8 mouse cellular contexts compared by ENCODE assay signal in the genomic region with DNA sequence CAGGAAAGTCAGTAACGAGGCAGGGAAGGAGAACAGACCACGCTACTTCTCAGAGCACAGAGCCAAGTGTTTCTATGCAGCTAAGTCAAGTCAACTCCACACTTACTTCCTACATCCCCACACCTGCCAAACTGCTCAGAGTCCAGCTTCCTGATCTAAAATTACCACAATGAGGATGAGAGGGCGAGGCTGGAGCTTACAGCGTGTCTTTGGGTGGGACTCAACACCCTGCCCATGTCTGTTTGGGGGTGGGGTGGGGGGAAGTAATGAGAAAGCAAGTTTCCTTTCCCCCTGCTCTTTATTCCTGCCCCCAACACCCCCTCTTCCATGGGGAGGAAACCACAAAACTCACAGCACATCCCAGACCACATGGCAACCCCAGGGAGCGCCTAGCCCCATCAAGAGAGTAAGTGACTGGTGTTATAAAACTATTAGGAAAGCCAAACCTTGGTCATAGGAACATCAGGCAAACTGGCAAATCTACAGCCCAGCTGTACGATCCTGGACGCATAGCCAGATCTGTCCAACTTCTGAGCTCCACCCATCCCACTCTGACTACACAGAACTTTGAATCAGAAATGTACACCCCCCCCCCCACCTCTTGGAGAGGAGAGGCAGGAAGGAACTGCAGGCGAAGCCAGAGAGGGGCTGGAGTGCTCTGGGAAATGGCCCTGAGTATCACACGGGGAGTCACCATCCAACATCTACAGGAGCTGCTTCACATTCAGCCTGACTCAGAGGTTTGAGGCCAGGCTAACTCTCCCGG.
DNase-seq lines count a peak whose midpoint lies in the region; ATAC-seq and TF ChIP-seq lines count a peak whose summit lies in the region.

No protein-coding gene starts in this region.

- H3K4me1 ChIP-seq in lung, embryonic 14.5 days (ENCODE audit: insufficient read depth) = peaks cover 10% of the 10 kb centered on the region
- H3K4me1 ChIP-seq in lung, adult 2 months (ENCODE audit: control insufficient read depth, insufficient read depth, low read length) = peaks cover 15% of the 10 kb centered on the region
- H3K4me1 ChIP-seq in neural tube, embryonic 15.5 days = peaks cover 18% of the 10 kb centered on the region

- 40% methylated on average over 10 of the region's 10 CpGs for WGBS in lung, embryonic 14.5 days
- WGBS in lung, adult 2 months = 20% methylated on average over 10 of the region's 10 CpGs
- 71% methylated on average over 10 of the region's 10 CpGs for WGBS in neural tube, embryonic 15.5 days

- no peak for TF ChIP-seq POLR2A in lung, adult 2 months (IDR thresholded peaks at IDR 0.05; ENCODE audit: borderline replicate concordance, extremely low read depth, low read depth, low read length)

- H3K4me2 ChIP-seq in lung, embryonic 14.5 days = peak overlapping the region; percentile 16; the same call in 1 of the 2 replicates
- H3K4me2 ChIP-seq in neural tube, embryonic 15.5 days = no peak overlapping the region

- peak; percentile 71 for DNase-seq in lung, embryonic 14.5 days
- DNase-seq in lung, adult 2 months = no peak
- peak; percentile 80 for DNase-seq in heart, adult 8-10 months (ENCODE audit: low spot score)
- peak; percentile 39 to 71 for DNase-seq in kidney, postnatal 25 days
- no peak for DNase-seq in urinary bladder, adult 18-20 months (ENCODE audit: low spot score in 2 of 2)
- no peak for DNase-seq in cerebellum, adult 11 months
- DNase-seq in ovary, postnatal 14 days (ENCODE audit: low spot score) = no peak

- H3K9ac ChIP-seq in lung, embryonic 14.5 days = peak overlapping the region; percentile 14
- H3K9ac ChIP-seq in neural tube, embryonic 15.5 days (replicated peaks) = no peak overlapping the region

- no peaks in the 10 kb centered on the region for H3K9me3 ChIP-seq in lung, embryonic 14.5 days (ENCODE audit: low read depth, low read length)
- H3K9me3 ChIP-seq in neural tube, embryonic 15.5 days (replicated peaks) = no peaks in the 10 kb centered on the region

- peak; percentile 79 for ATAC-seq in lung, embryonic 14.5 days (ENCODE audit: insufficient read depth)
- ATAC-seq in neural tube, embryonic 15.5 days (ENCODE audit: low FRiP score) = no peak

- 0 out of 2 replicates have a peak, but pooled peaks cover 3% of the 10 kb centered on the region for H3K36me3 ChIP-seq in lung, embryonic 14.5 days (ENCODE audit: insufficient read depth)
- H3K36me3 ChIP-seq in neural tube, embryonic 15.5 days = peaks cover 10% of the 10 kb centered on the region

- peak overlapping the region; percentile 86 for H3K27ac ChIP-seq in lung, embryonic 14.5 days (ENCODE audit: low read depth)
- peak overlapping the region; percentile 58 for H3K27ac ChIP-seq in neural tube, embryonic 15.5 days (replicated peaks)

- H3K4me3 ChIP-seq in lung, embryonic 14.5 days (ENCODE audit: low read depth, low read length) = no peak overlapping the region
- no peak overlapping the region for H3K4me3 ChIP-seq in lung, adult 2 months (replicated peaks; ENCODE audit: extremely low read depth, low read depth, low read length)
- H3K4me3 ChIP-seq in neural tube, embryonic 15.5 days (replicated peaks) = no peak overlapping the region

- H3K27me3 ChIP-seq in lung, embryonic 14.5 days (ENCODE audit: insufficient read depth, low read length) = no peaks in the 10 kb centered on the region
- no peaks in the 10 kb centered on the region for H3K27me3 ChIP-seq in neural tube, embryonic 15.5 days (replicated peaks)

- no peak for TF ChIP-seq CTCF in lung, embryonic 14.5 days (IDR thresholded peaks at IDR 0.05; ENCODE audit: low read depth)
- TF ChIP-seq CTCF in lung, adult 2 months (IDR thresholded peaks at IDR 0.05; ENCODE audit: insufficient read depth, low read length) = no peak

Comparison
In these comparisons a context has a peak if more than half of its experiments do, and no peak if none do; other contexts are left out.
1. DNase-seq: peak in lung, embryonic 14.5 days (single experiment), heart, adult 8-10 months (single experiment) and kidney, postnatal 25 days (2 of 2); none in lung, adult 2 months (single experiment), urinary bladder, adult 18-20 months (0 of 2), cerebellum, adult 11 months (single experiment) and ovary, postnatal 14 days (single experiment).